Mouse (Mus musculus): ENCODE data around the gene Macrod2. TPM values are rescaled to one million over a fixed set of nuclear protein-coding genes. Genes with fewer than 3 reads are reported as not detected.

Gene Macrod2
- total and polyA plus RNA-seq, 2 experiments from 2014 or later, result 37.3 to 67.2 TPM

DNA sequence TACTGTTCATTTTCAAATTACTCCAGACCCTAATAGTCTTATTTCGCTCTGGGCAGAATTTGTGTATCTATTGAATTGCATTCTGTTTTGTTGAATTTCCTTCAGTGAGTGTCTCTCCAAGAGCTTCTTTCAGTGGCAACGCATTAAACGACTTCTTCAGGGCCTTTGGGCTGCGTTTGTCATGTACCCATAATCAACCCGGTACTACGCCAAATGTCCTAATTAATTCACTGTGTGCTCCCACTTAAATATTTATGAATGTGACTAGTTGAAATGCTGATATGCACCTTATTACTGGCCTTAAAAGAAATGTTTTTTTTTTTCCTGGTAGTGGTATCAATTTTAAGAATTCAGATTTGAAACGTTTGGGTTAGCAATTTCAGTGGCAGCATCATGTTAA is 763.1 kb downstream of the Macrod2 start:
- no peak for DNase-seq (ENCODE audit: low spot score)
- Histone ChIP-seq H3K27me3 (ENCODE audit: insufficient read depth, low read length) (no peaks in the 10 kb centered on the region), H3K4me2 (ENCODE audit: low read depth, low read length, poor library complexity, severe bottlenecking) (no peak overlapping the region), H3K4me1 (ENCODE audit: insufficient read depth, low read length) (no peaks in the 10 kb centered on the region), H3K4me3 (ENCODE audit: low read depth, low read length) (no peak overlapping the region), H3K9ac (replicated peaks; ENCODE audit: low read length, poor library complexity, severe bottlenecking) (no peak overlapping the region), H3K27ac (ENCODE audit: low read depth, low read length) (no peak overlapping the region), H3K36me3 (ENCODE audit: insufficient read depth, low read length) (no peaks in the 10 kb centered on the region), H3K9me3 (ENCODE audit: low read length) (no peaks in the 10 kb centered on the region)
- TF ChIP-seq CTCF (IDR thresholded peaks at IDR 0.05), result no peak
- 26% methylated on average over 7 of the region's 7 CpGs for WGBS
- ATAC-seq (ENCODE audit: low FRiP score), result no peak

DNA sequence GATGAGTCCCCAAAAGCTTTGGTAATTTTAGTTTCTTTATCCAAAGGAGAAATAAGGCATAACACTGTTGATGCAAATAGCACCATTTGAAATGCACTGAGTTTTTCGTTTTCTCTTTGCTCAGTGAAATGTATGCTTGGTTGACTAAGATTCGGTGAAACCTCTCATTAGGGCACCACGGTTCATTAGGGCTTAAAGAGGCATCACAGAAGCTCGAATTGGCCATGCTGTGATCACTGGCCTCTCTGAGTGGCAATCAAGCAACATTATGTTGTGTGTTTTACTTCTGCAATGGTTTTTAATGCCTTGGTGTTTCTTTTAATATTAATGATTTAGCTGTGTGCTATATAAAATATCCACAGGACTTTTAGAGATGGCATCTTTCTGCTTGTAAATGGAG is 768.8 kb downstream of the Macrod2 start:
- DNase-seq (ENCODE audit: low spot score) (no peak), ATAC-seq (ENCODE audit: low FRiP score) (no peak)
- H3K4me1 ChIP-seq (ENCODE audit: insufficient read depth, low read length), result no peaks in the 10 kb centered on the region
- no peak overlapping the region for H3K4me2 ChIP-seq (ENCODE audit: low read depth, low read length, poor library complexity, severe bottlenecking)
- 30% methylated on average over 4 of the region's 4 CpGs for WGBS
- H3K27ac ChIP-seq (ENCODE audit: low read depth, low read length), result no peak overlapping the region
- no peaks in the 10 kb centered on the region for H3K27me3 ChIP-seq (ENCODE audit: insufficient read depth, low read length)
- H3K4me3 ChIP-seq (ENCODE audit: low read depth, low read length), result no peak overlapping the region
- no peak overlapping the region for H3K9ac ChIP-seq (replicated peaks; ENCODE audit: low read length, poor library complexity, severe bottlenecking)
- H3K36me3 ChIP-seq (ENCODE audit: insufficient read depth, low read length), result no peaks in the 10 kb centered on the region
- no peaks in the 10 kb centered on the region for H3K9me3 ChIP-seq (ENCODE audit: low read length)
- no peak for TF ChIP-seq CTCF (IDR thresholded peaks at IDR 0.05)

DNA sequence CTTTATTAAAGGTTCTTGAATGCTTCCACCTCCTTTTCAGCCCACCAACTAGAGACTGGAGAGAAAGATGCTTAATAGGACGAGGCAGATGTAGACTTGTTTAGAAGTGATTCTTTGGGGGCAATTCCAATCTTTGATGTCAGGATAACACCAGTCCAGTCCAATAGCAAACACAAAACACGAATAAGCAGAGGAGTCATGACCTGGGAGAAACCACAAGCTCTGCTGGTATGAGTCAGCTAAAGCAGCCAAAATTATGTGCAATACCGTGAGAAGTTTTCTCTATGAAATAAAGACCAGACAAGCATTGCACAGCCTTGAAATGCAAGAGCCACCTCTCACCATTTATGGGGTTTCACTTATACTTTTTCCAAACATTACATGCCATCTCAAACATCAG is 774.5 kb downstream of the Macrod2 start:
- H3K4me2 ChIP-seq (ENCODE audit: low read depth, low read length, poor library complexity, severe bottlenecking), result no peak overlapping the region
- no peak overlapping the region for H3K4me3 ChIP-seq (ENCODE audit: low read depth, low read length)
- no peak overlapping the region for H3K27ac ChIP-seq (ENCODE audit: low read depth, low read length)
- H3K4me1 ChIP-seq (ENCODE audit: insufficient read depth, low read length), result no peaks in the 10 kb centered on the region
- no peaks in the 10 kb centered on the region for H3K36me3 ChIP-seq (ENCODE audit: insufficient read depth, low read length)
- no peak for DNase-seq (ENCODE audit: low spot score)
- ATAC-seq (ENCODE audit: low FRiP score), result no peak
- WGBS, result 90% methylated on average over 3 of the region's 3 CpGs
- TF ChIP-seq CTCF (IDR thresholded peaks at IDR 0.05), result no peak
- no peaks in the 10 kb centered on the region for H3K27me3 ChIP-seq (ENCODE audit: insufficient read depth, low read length)
- H3K9me3 ChIP-seq (ENCODE audit: low read length), result no peaks in the 10 kb centered on the region
- H3K9ac ChIP-seq (replicated peaks; ENCODE audit: low read length, poor library complexity, severe bottlenecking), result no peak overlapping the region

DNA sequence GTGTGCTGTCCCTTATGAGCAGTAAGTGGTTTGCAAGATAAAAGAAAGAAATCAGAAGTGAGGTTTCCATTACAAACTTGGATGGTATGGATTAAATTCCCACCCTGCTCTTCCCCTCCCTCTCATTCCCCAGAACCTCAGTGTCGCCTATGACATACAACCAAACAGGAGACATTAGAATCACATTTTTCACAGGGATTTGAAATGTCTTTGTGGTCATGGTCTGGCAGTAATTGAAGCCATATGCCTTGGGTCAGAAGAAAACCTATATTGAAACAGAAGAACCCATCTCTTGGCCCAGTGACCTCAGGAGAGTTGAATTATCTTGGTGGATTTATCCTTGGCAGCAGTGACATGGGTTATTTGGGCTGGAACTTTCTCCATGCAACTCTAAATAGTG is 778.1 kb downstream of the Macrod2 start:
- TF ChIP-seq CTCF (IDR thresholded peaks at IDR 0.05), result no peak
- 86% methylated on average over 1 of the region's 1 CpGs for WGBS
- Histone ChIP-seq H3K4me2 (ENCODE audit: low read depth, low read length, poor library complexity, severe bottlenecking) (no peak overlapping the region), H3K4me1 (ENCODE audit: insufficient read depth, low read length) (no peaks in the 10 kb centered on the region), H3K27ac (ENCODE audit: low read depth, low read length) (no peak overlapping the region), H3K4me3 (ENCODE audit: low read depth, low read length) (no peak overlapping the region), H3K9me3 (ENCODE audit: low read length) (no peaks in the 10 kb centered on the region), H3K9ac (replicated peaks; ENCODE audit: low read length, poor library complexity, severe bottlenecking) (no peak overlapping the region), H3K27me3 (ENCODE audit: insufficient read depth, low read length) (no peaks in the 10 kb centered on the region), H3K36me3 (ENCODE audit: insufficient read depth, low read length) (no peaks in the 10 kb centered on the region)
- DNase-seq (ENCODE audit: low spot score) (no peak), ATAC-seq (ENCODE audit: low FRiP score) (no peak)

DNA sequence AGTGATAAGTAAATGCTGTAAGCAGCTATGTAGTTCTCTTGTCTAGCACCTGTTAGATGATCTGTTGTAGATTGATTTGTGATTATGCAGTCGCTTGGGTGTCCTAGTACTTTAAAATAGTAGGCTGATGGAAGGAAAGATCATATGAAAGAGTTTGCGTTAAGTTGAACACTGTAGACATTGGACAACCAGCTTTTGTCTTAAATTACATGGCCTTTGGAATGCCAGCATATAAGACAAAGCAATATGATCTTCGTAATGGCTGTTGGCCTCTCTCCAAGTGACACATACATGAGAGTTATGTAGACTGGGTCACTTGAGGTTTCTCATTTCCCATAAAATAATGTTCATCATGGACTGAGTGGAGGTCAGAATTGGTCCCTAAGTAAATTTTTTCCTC is 778.5 kb downstream of the Macrod2 start:
- H3K4me1 ChIP-seq (ENCODE audit: insufficient read depth, low read length), result no peaks in the 10 kb centered on the region
- no peaks in the 10 kb centered on the region for H3K27me3 ChIP-seq (ENCODE audit: insufficient read depth, low read length)
- H3K9me3 ChIP-seq (ENCODE audit: low read length), result no peaks in the 10 kb centered on the region
- H3K9ac ChIP-seq (replicated peaks; ENCODE audit: low read length, poor library complexity, severe bottlenecking), result no peak overlapping the region
- ATAC-seq (ENCODE audit: low FRiP score) (no peak), DNase-seq (ENCODE audit: low spot score) (no peak)
- no peak overlapping the region for H3K4me2 ChIP-seq (ENCODE audit: low read depth, low read length, poor library complexity, severe bottlenecking)
- WGBS, result 95% methylated on average over 3 of the region's 3 CpGs
- TF ChIP-seq CTCF (IDR thresholded peaks at IDR 0.05), result no peak
- H3K27ac ChIP-seq (ENCODE audit: low read depth, low read length), result no peak overlapping the region
- no peak overlapping the region for H3K4me3 ChIP-seq (ENCODE audit: low read depth, low read length)
- no peaks in the 10 kb centered on the region for H3K36me3 ChIP-seq (ENCODE audit: insufficient read depth, low read length)

DNA sequence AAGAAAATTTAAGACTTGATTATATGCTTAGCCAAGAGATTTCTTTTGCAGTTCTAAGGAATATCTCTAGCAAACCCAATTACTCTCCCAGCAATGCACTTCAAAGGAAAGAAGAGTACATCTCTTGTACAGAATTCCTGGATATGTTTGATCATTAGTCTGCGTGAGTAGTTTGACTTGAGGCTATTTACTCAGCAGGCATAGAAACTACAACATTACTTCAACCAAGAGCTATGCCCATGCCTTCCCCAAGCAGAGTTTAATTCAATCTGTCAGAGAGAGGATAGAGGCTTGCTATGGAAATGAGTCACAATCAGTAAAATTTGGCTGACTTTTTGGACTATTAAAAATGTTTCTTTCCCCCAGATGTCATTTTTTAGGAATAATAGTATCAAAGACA is 785.5 kb downstream of the Macrod2 start:
- Histone ChIP-seq H3K9ac (replicated peaks; ENCODE audit: low read length, poor library complexity, severe bottlenecking) (no peak overlapping the region), H3K27me3 (ENCODE audit: insufficient read depth, low read length) (no peaks in the 10 kb centered on the region), H3K4me1 (ENCODE audit: insufficient read depth, low read length) (no peaks in the 10 kb centered on the region), H3K9me3 (ENCODE audit: low read length) (no peaks in the 10 kb centered on the region), H3K27ac (ENCODE audit: low read depth, low read length) (no peak overlapping the region), H3K4me3 (ENCODE audit: low read depth, low read length) (no peak overlapping the region), H3K36me3 (ENCODE audit: insufficient read depth, low read length) (no peaks in the 10 kb centered on the region), H3K4me2 (ENCODE audit: low read depth, low read length, poor library complexity, severe bottlenecking) (no peak overlapping the region)
- ATAC-seq (ENCODE audit: low FRiP score) (no peak), DNase-seq (ENCODE audit: low spot score) (no peak)
- no peak for TF ChIP-seq CTCF (IDR thresholded peaks at IDR 0.05)
- WGBS, result 39% methylated on average over 1 of the region's 1 CpGs

Data from midbrain, postnatal 0 days (tissue).